Mouse (Mus musculus) midbrain, embryonic 13.5 days (tissue): ENCODE data around the gene Angptl8. TPM values are rescaled to one million over a fixed set of nuclear protein-coding genes. Genes with fewer than 3 reads are reported as not detected.
"Not testable (repeated sequence)": the region's sequence is repeated elsewhere in the genome, so short reads cannot be mapped to it uniquely, and the experiment has no call there.

ENCODE experiments used
- ATAC-seq: fragments of 200-750 bp; cut with Nextera tagmentation; 2 replicates; pipeline ENCODE4 v1.8.0; 2017; ENCODE audit warnings: mild to moderate bottlenecking, moderate TSS enrichment, moderate library complexity
- H3K27ac ChIP-seq: fragments of 300-500 bp; sonication (generic); 2 replicates; pipeline ENCODE4 v1.5.1; 2015; ENCODE audit warnings: inconsistent platforms, mild to moderate bottlenecking, moderate library complexity
- H3K27me3 ChIP-seq: fragments of 300-500 bp; sonication (generic); 2 replicates; pipeline ENCODE4 v1.6.1; 2015; ENCODE audit warnings: mild to moderate bottlenecking, inconsistent platforms
- H3K36me3 ChIP-seq: fragments of 300-500 bp; sonication (generic); 2 replicates; pipeline ENCODE4 v1.6.1; 2015; ENCODE audit warnings: mild to moderate bottlenecking, inconsistent platforms
- H3K4me1 ChIP-seq: fragments of 300-500 bp; sonication (generic); replicated peaks from 2 replicates; pipeline ENCODE4 v1.6.1; 2015; ENCODE audit warnings: inconsistent platforms
- H3K4me2 ChIP-seq: fragments of 300-500 bp; sonication (generic); replicated peaks from 2 replicates; pipeline ENCODE4 v1.6.1; 2015; ENCODE audit warnings: moderate library complexity, mild to moderate bottlenecking, inconsistent platforms
- H3K4me3 ChIP-seq: fragments of 300-500 bp; sonication (generic); replicated peaks from 2 replicates; pipeline ENCODE4 v1.5.1; 2015; ENCODE audit warnings: mild to moderate bottlenecking, inconsistent platforms
- H3K9ac ChIP-seq: fragments of 300-500 bp; sonication (generic); replicated peaks from 2 replicates; pipeline ENCODE4 v1.6.1; 2015; ENCODE audit warnings: mild to moderate bottlenecking, inconsistent platforms
- H3K9me3 ChIP-seq: fragments of 300-500 bp; sonication (generic); 2 replicates; pipeline ENCODE4 v1.6.1; 2016; ENCODE audit warnings: mild to moderate bottlenecking, inconsistent platforms
- WGBS: fragments of 180-500 bp; shearing (Covaris S2); methylation state at CpG from one replicate; pipeline ENCODE4 v1.1.7; 2015; 5-methylcytosine and 5-hydroxymethylcytosine counted together
- polyA plus RNA-seq: library from polyadenylated mRNA; unstranded; fragments of >200 nt; fragmentation: Nextera tagmentation; extraction: Ambion mirVana; gene quantifications from 2 replicates; pipeline ENCODE4 v1.2.1, GENCODE M21; 2015

Gene Angptl8
- polyA plus RNA-seq, 1 experiment from 2014 or later, result 0.43 TPM

DNA sequence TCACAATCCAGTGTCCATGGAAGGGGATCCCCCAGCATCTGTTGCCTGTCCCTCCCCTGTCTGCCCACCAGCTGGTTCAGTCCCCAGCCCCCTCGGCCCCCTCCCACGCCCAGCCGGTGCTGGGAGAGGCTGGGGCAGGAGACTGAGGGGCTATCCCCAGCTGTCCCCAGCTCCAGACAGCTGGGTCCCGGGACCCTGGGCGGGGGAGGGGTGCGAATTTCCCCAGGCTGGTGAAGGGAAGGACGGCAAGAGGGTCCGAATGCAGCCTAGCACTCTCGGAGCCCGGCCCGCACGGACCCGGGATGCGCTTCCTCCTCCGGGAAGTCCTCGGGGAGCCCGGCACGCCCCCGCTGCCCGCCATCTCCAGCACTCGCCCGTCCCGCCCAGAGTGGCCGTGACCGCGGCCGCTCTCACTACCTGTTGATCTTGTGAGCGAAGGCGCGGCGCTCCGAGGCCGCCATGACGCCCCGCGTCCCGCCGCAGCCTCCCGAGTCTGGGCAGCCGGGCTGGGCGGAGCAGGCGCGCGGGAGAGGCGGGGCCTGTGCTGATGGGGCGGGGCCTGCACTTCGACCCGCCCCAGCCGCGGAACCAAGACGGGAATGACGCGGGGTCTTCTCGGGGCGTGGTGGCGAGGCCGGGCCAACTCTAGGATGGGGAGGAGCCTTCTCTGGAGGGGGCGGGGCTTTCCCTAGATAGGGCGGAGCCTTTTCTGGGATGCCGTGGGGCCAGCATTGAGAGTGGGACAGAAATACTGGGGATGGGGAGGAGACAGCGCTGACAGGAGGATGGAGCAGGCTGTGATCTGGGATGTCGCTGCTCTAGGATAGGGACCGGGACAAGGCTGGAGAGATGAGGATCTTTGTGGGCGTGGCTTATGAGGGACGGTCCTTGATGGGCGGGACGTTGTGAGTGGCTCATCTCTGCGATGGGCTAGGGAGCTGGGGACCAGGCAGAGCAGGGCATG lies 17.1 kb downstream of the Angptl8 start, which contains the start of gene Dock6:
Gene Dock6, minus strand, starts transcription at position 508 of the 964 bp plus-strand sequence.
- Histone ChIP-seq H3K36me3 (no peaks in the 10 kb centered on the region), H3K9me3 (no peaks in the 10 kb centered on the region), H3K4me3 (peak within 1 kb of the TSS; percentile 52), H3K4me1 (peaks cover 12% of the 10 kb centered on the region; the same call in 1 of the 2 replicates), H3K4me2 (peak within 1 kb of the TSS; percentile 58), H3K27ac (no peak within 1 kb of the TSS), H3K27me3 (peaks cover 7% of the 10 kb centered on the region; the same call in 1 of the 2 replicates), H3K9ac (peak within 1 kb of the TSS; percentile 62)
- ATAC-seq, result peak; percentile 91
- under 1% methylated on average over 67 of the region's 68 CpGs for WGBS

DNA sequence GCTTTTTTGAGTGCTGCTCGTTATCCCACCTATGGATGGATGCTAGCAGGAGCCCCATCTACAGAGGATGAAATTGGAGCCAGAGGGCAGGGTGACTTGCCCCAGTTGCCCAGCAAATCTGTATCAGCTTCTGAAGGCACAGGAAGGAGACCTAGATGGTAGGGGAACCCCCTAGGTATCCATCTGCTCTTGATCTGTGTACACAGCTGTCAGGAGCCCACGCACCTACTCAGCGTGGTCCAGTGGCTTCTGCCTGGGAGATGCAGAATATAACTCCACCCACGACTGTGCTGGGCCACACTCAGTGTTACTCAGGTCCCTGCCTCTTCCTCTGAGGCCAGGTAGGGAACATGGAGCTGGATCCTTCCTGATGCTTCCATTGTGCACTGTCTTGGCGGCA lies 18.7 kb downstream of the Angptl8 start:
- Histone ChIP-seq H3K27me3 (peaks cover 7% of the 10 kb centered on the region; the same call in 1 of the 2 replicates), H3K9me3 (no peaks in the 10 kb centered on the region), H3K4me3 (no peak overlapping the region), H3K4me2 (no peak overlapping the region), H3K4me1 (peaks cover 5% of the 10 kb centered on the region; the same call in 1 of the 2 replicates), H3K27ac (no peak overlapping the region), H3K9ac (no peak overlapping the region), H3K36me3 (no peaks in the 10 kb centered on the region)
- ATAC-seq, result no peak
- WGBS, result 88% methylated on average over 5 of the region's 5 CpGs

GRCm38 (mm10) chr9:21854894-21855293 lies 19.6 kb downstream of the Angptl8 start:
- Histone ChIP-seq H3K27ac (no peak overlapping the region), H3K36me3 (no peaks in the 10 kb centered on the region), H3K9me3 (no peaks in the 10 kb centered on the region), H3K27me3 (peaks cover 7% of the 10 kb centered on the region; the same call in 1 of the 2 replicates), H3K9ac (no peak overlapping the region), H3K4me2 (no peak overlapping the region), H3K4me1 (peaks cover 5% of the 10 kb centered on the region; the same call in 1 of the 2 replicates), H3K4me3 (no peak overlapping the region)
- no peak for ATAC-seq
- WGBS, result 83% methylated on average over 6 of the region's 6 CpGs

- ATAC-seq, result no peak
- Histone ChIP-seq H3K9me3 (peaks cover 5% of the 10 kb centered on the region), H3K4me1 (peaks cover 3% of the 10 kb centered on the region; the same call in 1 of the 2 replicates), H3K36me3 (no peaks in the 10 kb centered on the region), H3K9ac (no peak overlapping the region), H3K27ac (no peak overlapping the region), H3K4me3 (no peak overlapping the region), H3K4me2 (no peak overlapping the region), H3K27me3 (peaks cover 7% of the 10 kb centered on the region; the same call in 1 of the 2 replicates)
- WGBS, result 81% methylated on average over 2 of the region's 2 CpGs
Observed at GRCm38 (mm10) chr9:21857501-21857900, 22.2 kb downstream of the Angptl8 start.

DNA sequence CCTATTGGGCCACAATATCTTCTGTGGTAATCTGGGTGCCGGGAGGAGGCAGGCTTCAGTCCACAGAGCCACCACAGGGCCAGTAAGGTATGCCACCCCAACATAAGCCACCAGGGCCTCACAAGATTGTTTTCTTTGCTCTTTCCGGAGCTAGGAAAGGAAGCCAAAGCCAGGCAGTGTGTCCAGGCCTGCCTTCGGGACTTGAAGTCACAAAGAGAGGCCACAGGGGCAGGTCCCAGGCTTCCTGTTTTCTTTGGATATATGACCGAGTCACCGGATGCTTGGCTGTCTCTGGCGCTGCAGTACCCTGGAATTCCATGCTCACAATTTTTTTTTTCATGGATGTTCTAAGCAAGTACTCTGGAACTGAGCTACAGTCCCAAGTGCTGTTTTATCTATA lies 22.8 kb downstream of the Angptl8 start:
- Histone ChIP-seq H3K4me2 (no peak overlapping the region), H3K9ac (no peak overlapping the region), H3K4me3 (no peak overlapping the region), H3K4me1 (no peaks in the 10 kb centered on the region), H3K27me3 (peaks cover 7% of the 10 kb centered on the region; the same call in 1 of the 2 replicates), H3K27ac (no peak overlapping the region), H3K36me3 (no peaks in the 10 kb centered on the region), H3K9me3 (peaks cover 5% of the 10 kb centered on the region)
- ATAC-seq, result no peak
- 74% methylated on average over 6 of the region's 6 CpGs for WGBS

DNA sequence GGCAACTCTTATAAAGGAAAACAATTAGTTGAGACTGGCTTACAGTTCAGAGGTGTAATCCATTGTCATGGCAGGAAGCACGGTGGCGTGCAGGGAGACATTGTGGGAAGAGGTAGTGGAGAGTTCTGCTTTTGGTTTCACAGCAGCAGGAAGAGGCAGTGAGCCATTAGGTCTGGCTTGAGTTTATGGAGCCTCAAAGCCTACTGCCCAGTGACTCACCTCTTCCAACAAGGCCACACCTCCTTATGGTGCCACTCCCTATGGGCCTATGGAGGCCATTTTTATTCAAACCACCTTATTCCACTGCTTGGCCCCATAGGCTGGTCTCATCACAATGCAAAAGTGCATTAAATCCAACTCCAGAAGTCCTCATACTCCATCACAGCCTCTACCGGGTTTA lies 24.3 kb downstream of the Angptl8 start:
- no peak overlapping the region for H3K27ac ChIP-seq
- no peak overlapping the region for H3K4me2 ChIP-seq
- no peak overlapping the region for H3K4me3 ChIP-seq
- 91% methylated on average over 3 of the region's 3 CpGs for WGBS
- ATAC-seq, result no peak
- no peak overlapping the region for H3K9ac ChIP-seq
- no peaks in the 10 kb centered on the region for H3K36me3 ChIP-seq
- H3K27me3 ChIP-seq, result no peaks in the 10 kb centered on the region
- no peaks in the 10 kb centered on the region for H3K4me1 ChIP-seq
- H3K9me3 ChIP-seq, result peaks cover 5% of the 10 kb centered on the region

GRCm38 (mm10) chr9:21860349-21860748 lies 25.0 kb downstream of the Angptl8 start:
- 66% methylated on average over 6 of the region's 6 CpGs for WGBS
- not testable (repeated sequence) for ATAC-seq

DNA sequence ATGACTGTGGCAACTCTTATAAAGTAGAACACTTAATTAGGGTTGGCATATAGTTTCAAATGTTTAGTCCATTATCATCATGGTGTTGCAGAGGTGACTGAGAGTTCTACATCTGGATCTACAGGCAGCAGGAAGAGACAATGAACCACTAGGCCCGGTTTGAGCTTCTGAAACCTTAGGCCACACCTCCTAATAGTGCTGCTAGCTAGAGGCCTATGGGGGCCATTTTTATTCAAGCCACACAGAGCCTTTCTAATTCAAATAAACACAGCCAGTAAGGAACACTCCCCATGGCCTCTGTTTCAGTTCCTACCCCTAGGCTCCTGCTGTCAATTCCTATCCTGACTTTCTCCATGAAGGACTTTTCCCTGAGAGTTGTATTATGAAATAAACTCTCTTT lies 26.9 kb downstream of the Angptl8 start:
- Histone ChIP-seq H3K4me2 (no peak overlapping the region), H3K36me3 (no peaks in the 10 kb centered on the region), H3K27me3 (no peaks in the 10 kb centered on the region), H3K4me1 (no peaks in the 10 kb centered on the region), H3K9me3 (peaks cover 5% of the 10 kb centered on the region), H3K9ac (no peak overlapping the region), H3K4me3 (no peak overlapping the region), H3K27ac (no peak overlapping the region)
- no peak for ATAC-seq
- 80% methylated on average over 1 of the region's 1 CpGs for whole genome bisulfite sequencing

More at GRCm38 (mm10) chr9:21860349-21860748, 25.0 kb downstream of the Angptl8 start:
- H3K27me3 ChIP-seq, H3K27ac ChIP-seq, H3K36me3 ChIP-seq, H3K9me3 ChIP-seq, H3K4me2 ChIP-seq, H3K4me3 ChIP-seq, H3K4me1 ChIP-seq, H3K9ac ChIP-seq: not testable (repeated sequence)

GRCm38 (mm10) chr9:21865673-21866398 lies 30.5 kb downstream of the Angptl8 start:
- Histone ChIP-seq H3K27ac (no peak overlapping the region), H3K36me3 (no peaks in the 10 kb centered on the region), H3K9ac (no peak overlapping the region), H3K27me3 (no peaks in the 10 kb centered on the region), H3K4me3 (no peak overlapping the region), H3K4me2 (no peak overlapping the region), H3K4me1 (no peaks in the 10 kb centered on the region), H3K9me3 (peaks cover 5% of the 10 kb centered on the region)
- no peak for ATAC-seq
- WGBS, result 75% methylated on average over 5 of the region's 5 CpGs

DNA sequence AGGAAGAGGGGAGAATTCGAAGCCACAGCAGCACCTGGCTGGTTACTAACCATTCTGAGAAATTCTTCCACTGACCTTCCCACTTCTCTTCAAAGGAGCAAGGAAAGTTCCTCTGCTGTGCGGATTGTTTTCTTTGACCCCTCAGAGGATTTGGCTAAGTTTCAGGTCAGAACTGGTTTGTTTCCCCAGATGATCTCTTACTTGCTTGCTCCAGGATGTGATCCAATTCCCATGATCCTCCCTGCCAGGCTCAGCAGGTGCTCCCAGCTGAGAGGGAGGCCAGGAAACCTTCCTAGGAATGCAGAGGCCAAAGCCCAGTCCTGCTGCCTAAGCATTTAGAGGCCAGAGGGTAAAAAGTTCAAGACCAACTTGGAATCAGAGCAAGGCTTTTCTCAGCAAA lies 31.3 kb downstream of the Angptl8 start:
- Histone ChIP-seq H3K4me1 (no peaks in the 10 kb centered on the region), H3K36me3 (no peaks in the 10 kb centered on the region), H3K27me3 (no peaks in the 10 kb centered on the region), H3K4me3 (no peak overlapping the region), H3K4me2 (no peak overlapping the region), H3K9ac (no peak overlapping the region), H3K27ac (no peak overlapping the region), H3K9me3 (peaks cover 5% of the 10 kb centered on the region)
- ATAC-seq, result no peak
- WGBS, result 79% methylated on average over 2 of the region's 2 CpGs

DNA sequence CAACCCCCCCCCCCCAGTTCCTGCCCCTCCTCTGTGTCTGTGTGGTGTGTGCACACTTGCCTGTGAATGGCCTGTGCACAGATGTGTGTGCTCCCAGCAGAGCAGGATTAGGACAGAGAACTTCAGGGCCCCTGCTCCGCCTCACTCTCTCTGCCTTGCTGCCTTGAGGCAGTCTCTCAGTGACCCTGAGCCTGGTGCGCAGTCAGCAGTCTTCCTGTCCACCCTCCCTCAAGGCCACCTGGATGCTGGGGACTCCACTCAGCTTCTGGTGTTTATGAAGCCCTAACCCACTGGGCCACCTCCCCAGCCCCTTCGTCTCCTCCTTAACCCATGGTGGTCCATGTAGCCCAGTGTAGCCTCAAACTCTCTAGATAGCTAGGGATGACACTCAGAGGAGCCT lies 32.4 kb downstream of the Angptl8 start:
- Histone ChIP-seq H3K4me2 (no peak overlapping the region), H3K36me3 (no peaks in the 10 kb centered on the region), H3K27ac (no peak overlapping the region), H3K9me3 (no peaks in the 10 kb centered on the region), H3K4me1 (no peaks in the 10 kb centered on the region), H3K9ac (no peak overlapping the region), H3K27me3 (no peaks in the 10 kb centered on the region), H3K4me3 (no peak overlapping the region)
- ATAC-seq, result no peak
- WGBS, result 69% methylated on average over 3 of the region's 3 CpGs

DNA sequence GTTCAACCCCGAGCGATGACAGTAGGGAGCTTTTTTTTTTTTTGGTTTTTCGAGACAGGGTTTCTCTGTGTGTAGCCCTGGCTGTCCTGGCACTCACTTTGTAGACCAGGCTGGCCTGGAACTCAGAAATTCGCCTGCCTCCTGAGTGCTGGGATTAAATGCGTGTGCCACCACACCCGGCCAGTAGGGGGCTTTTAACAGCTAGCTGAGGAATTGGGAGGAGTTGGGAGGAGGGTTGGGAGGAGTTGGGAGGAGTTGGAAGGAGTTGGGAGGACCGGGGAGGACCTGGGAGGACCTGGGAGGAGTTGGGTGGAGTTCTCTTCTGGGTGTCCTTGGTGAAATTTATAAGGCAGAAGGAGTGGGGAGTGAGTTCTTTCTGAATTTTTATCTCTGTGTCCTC lies 34.0 kb downstream of the Angptl8 start:
- ATAC-seq, H3K4me2 ChIP-seq, H3K4me3 ChIP-seq, H3K36me3 ChIP-seq, H3K27ac ChIP-seq, H3K9ac ChIP-seq, H3K4me1 ChIP-seq, H3K27me3 ChIP-seq, H3K9me3 ChIP-seq: not testable (repeated sequence)
- WGBS, result 55% methylated on average over 7 of the region's 7 CpGs
